Mouse (Mus musculus) left cerebral cortex, postnatal 14 days (tissue): Measurements from ENCODE around the gene Tcap. TPM values are rescaled to one million over a fixed set of nuclear protein-coding genes. Genes with fewer than 3 reads are reported as not detected.

Experiments used
- DNase-seq, 2 experiments: peaks; one replicate each; pipeline ENCODE4 v3.0.0; 2021 to 2022; ENCODE audit warnings: low spot score in 2 of 2, mixed read lengths in 1 of 2
- intact Hi-C: fragments of 180-260 bp; cut with DNase I; formaldehyde crosslinking; loops from one replicate; pipeline ENCODE4 v1.15.1; 2025
- total RNA-seq, 2 experiments: library from RNA; stranded (reverse); gene quantifications; 2 replicates each; pipeline ENCODE4 v1.2.3; 2021

Tcap gene
- total RNA-seq, 2 experiments from 2014 or later = 8.8 to 13.1 TPM

- intact Hi-C loops = no loop called here
Observed at GRCm38 (mm10) chr11:98394301-98394700, 10.7 kb downstream of the Tcap start.

DNA sequence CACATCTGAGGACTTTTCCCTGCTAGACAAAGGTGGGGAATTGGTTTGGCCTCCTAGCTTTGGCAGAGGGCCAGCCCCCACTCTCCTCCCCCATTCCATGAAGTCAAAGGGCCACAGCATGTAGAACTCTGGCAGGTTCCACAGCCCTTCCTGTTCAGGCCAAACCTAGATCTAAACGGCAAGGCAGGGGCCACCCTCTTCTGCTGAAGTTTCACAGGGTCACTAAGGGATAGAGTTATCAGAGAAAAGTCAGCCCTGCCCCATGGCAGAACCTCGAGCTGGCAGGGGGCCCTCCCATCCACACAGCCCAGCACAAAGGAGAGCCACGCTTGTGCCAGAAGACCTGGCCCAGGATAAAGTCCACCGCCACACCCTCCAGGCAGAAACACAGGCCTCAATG lies 11.4 kb downstream of the Tcap start:
- no peak for DNase-seq
- intact Hi-C loops = no loop called here

More at GRCm38 (mm10) chr11:98394301-98394700, 10.7 kb downstream of the Tcap start:
- no peak for DNase-seq

GRCm38 (mm10) chr11:98397946-98398345 lies 14.3 kb downstream of the Tcap start:
- DNase-seq = no peak
- intact Hi-C loops = no loop called here

GRCm38 (mm10) chr11:98400161-98400726 lies 16.6 kb downstream of the Tcap start, which contains the start of gene Pgap3:
Gene Pgap3, minus strand, starts transcription at chr11:98400490.
- intact Hi-C loops = no loop called here
- DNase-seq = peak; percentile 88 to 92

DNA sequence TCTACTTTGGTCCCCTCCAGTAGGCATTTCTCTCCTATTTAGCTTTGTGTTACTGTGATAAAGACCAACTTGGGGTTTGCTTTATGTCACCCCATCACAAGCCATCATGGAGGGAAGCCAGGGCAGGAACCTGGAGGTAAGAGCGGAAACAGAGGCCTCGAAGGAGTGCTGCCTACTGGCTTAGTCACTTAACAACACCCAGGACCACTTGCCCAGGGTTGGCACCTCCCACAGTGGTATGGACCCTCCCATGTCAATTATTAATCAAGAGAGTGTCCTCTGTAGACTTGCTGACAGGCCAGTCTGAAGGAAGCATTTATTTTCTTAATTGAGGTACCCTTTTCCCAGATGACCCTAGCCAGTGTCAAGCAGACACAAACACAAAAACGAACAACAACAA lies 17.2 kb downstream of the Tcap start:
- no peak for DNase-seq
- intact Hi-C loops = no loop called here

- intact Hi-C loops = no loop called here
- DNase-seq = no peak
Observed at GRCm38 (mm10) chr11:98406621-98407020, 23.0 kb downstream of the Tcap start.

- DNase-seq = no peak
- intact Hi-C loops = no loop called here
Observed at GRCm38 (mm10) chr11:98408872-98409271, 25.3 kb downstream of the Tcap start.

DNA sequence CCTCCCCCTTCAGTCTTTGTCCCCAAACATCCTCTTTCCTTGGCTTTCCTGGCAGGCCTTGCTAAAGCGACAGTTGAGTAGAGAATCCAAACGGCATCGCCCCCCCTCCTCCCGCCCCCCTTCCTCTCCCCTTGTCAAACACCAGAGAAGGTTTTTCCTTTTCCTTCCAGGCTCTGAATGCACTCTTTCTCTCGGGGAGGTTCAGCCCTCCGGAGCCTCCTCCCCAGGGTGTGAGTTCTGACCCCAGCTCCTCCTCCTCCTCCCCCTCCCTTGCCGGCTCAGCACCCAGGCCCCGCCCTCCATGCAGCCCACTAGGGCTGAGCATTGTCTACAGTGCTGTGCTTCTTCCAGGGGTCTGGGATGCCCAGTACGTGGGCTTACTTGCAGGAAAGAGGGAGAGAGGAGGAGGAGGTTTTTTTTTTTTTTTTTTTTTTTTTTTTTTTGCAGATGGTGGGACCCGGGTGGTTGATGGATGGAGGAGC lies 25.8 kb downstream of the Tcap start:
- intact Hi-C loops = no loop called here

DNA sequence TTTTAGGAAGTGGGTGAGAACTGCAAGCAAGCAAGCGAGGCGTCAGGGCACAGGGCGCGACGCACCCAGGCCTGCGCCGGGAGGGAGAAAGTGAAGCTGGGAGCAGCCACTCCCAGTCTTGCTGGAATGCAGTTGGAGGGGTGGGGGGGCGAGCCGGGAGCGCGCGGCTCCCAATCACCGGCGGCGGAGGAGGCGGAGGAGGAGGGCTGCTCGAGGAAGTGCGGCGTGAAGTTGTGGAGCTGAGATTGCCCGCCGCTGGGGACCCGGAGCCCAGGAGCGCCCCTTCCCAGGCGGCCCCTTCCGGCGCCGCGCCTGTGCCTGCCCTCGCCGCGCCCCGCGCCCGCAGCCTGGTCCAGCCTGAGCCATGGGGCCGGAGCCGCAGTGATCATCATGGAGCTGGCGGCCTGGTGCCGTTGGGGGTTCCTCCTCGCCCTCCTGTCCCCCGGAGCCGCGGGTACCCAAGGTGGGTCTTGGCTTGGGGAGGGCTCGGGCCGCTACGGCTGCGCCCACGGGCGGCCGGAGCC lies 28.7 kb downstream of the Tcap start, which contains the start of gene Erbb2:
Gene Erbb2, plus strand, starts transcription at position 198 of the 524 bp plus-strand sequence.
- DNase-seq = peak in 1 of 2 experiments; percentile 34
- intact Hi-C loops = no loop called here

More for the DNA sequence above, 25.8 kb downstream of the Tcap start:
- no peak for DNase-seq

DNA sequence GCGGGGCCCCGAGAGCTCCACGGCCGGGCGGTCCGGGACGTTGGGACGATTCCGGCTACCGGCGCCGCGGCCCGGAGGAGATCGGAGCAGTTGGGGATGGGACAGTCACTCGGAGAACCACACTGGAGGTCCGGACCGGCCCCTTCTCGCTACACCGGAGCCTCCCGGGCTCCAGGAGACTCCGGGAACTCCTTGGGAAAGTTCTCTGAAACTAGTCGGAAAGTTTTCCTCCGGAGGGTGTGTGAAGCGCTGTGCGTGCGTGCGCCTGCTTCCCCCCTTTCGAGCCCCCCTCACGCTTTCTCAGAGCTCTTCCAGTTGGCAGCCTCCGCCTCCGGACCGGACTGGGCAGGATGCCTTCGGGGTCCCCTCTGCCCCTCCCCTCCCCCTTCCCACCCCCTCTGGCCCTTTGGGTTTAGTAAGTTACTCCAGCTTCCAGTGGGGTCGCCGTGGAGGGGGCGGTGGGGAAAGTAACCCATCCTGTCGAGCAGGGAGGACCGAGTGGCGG lies 29.2 kb downstream of the Tcap start:
- intact Hi-C loops = no loop called here
- DNase-seq = no peak

- intact Hi-C loops = no loop called here
- no peak for DNase-seq
Observed at GRCm38 (mm10) chr11:98413731-98414130, 30.1 kb downstream of the Tcap start.

DNA sequence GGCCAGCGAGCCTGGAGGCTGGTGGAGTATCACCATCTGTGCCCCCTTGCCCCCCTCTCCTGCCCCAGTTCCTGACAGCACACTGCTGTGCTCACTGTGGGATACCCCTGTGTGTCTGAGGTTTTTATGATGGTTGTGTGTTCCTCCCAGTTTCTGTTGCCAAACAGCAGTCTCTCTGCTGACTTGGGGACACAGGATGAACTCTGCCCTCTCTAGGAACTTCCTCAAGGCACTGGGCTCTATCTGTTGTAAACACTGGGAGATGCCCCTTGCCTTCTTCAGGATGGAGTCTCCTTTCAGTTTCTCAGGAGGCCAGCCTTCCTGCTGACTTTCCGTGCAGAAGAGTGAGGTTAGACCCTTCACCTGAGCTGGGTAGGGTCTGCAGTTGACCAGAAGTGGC lies 30.6 kb downstream of the Tcap start:
- DNase-seq = no peak
- intact Hi-C loops = no loop called here

DNA sequence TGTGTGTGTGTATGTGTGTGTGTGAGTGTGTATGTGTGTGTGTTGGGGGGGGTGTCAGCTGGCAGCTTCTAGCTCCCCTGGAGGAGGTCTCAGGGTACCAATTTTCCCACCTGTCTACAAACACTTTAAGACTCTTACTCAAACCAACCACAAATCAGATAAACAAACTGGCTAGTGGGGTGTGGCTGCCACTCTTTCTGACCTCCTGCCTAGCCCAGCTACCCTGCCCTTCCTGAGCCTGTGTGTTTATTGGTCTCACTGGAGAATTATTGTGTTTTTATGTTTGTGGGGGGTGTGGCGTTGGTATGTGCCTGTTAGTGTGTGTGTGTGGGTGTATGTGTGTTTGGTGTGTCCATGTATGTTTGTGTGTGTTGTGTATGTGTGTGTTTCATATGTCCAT lies 33.5 kb downstream of the Tcap start:
- DNase-seq = no peak
- intact Hi-C loops = no loop called here

- DNase-seq = no peak
Observed at GRCm38 (mm10) chr11:98418273-98418672, 34.7 kb downstream of the Tcap start.

GRCm38 (mm10) chr11:98418939-98419547 lies 35.4 kb downstream of the Tcap start:
- no peak for DNase-seq
- intact Hi-C loops = no loop called here

More at GRCm38 (mm10) chr11:98418273-98418672, 34.7 kb downstream of the Tcap start:
- intact Hi-C loops = no loop called here

GRCm38 (mm10) chr11:98426592-98426991 lies 43.0 kb downstream of the Tcap start:
- no peak for DNase-seq
- intact Hi-C loops = no loop called here

GRCm38 (mm10) chr11:98428436-98428835 lies 44.8 kb downstream of the Tcap start:
- intact Hi-C loops = no loop called here
- no peak for DNase-seq

GRCm38 (mm10) chr11:98431743-98432502 lies 48.3 kb downstream of the Tcap start:
- DNase-seq = no peak
- intact Hi-C loops = no loop called here
